Comparison of ENCODE assay signal across 25 mouse cellular contexts in the genomic region with DNA sequence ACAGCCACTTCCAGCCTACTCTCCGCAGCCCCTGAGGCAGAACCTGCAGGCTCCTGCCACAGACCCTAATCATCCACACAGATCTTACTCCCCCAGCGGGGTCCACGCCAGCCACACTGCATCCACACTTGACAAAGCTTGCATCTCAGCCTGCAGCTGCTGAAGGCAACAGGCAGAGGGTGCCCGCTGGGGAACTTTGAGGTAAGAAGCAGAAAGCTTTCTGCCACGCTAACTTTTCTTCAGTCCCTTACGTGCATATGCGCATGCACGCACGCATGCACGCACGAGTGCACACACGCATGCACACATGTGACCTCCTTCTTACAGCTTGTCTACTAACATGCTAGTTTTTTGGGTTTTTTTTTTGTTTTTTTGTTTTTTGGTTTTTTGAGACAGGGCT. TPM values are rescaled to one million over a fixed set of nuclear protein-coding genes. Genes with fewer than 3 reads are reported as not detected.
"Had no signal": no experiment of that assay in that cellular context is flagged by ENCODE, and none has a peak within 500 bp of the region (broad histone marks: within the 10 kb centered on the region; RNA-seq: fewer than 3 reads in every experiment).

No protein-coding gene starts in this region.

- H3K9ac ChIP-seq: liver, embryonic 13.5 days; neural tube, embryonic 12.5 days; neural tube, embryonic 15.5 days; stomach, embryonic 15.5 days had no signal

- H3K4me3 ChIP-seq: left cerebral cortex, adult 2 months; liver, embryonic 13.5 days; neural tube, embryonic 12.5 days; neural tube, embryonic 15.5 days; stomach, embryonic 15.5 days had no signal

- H3K4me2 ChIP-seq: liver, embryonic 13.5 days; midbrain, embryonic 11.5 days; neural tube, embryonic 12.5 days; neural tube, embryonic 15.5 days; stomach, embryonic 15.5 days had no signal

- H3K27ac ChIP-seq: left cerebral cortex, adult 2 months; liver, embryonic 13.5 days; neural tube, embryonic 12.5 days; neural tube, embryonic 15.5 days; stomach, embryonic 15.5 days had no signal

- H3K4me1 ChIP-seq: neural tube, embryonic 15.5 days; stomach, embryonic 15.5 days had no signal

- DNase-seq: kidney, adult 18-20 months; kidney, postnatal 14 days; layer of hippocampus, postnatal 36 days; liver, embryonic 13.5 days; lung, adult 2 months; lung, postnatal 14 days; lung, postnatal 4 days; midbrain, embryonic 14.5 days; right cerebral cortex, adult 18-20 months; right cerebral cortex, postnatal 14 days; right cerebral cortex, postnatal 4 days; thymus, postnatal 36 days had no signal

- H3K27me3 ChIP-seq: liver, embryonic 13.5 days; neural tube, embryonic 12.5 days; neural tube, embryonic 15.5 days; stomach, embryonic 15.5 days had no signal

- H3K9me3 ChIP-seq: liver, embryonic 13.5 days; neural tube, embryonic 12.5 days; neural tube, embryonic 15.5 days; stomach, embryonic 15.5 days had no signal

RNA-seq across cellular contexts. Expression of a gene that starts 15.1 kb away (rescaled TPM):
- total RNA-seq: layer of hippocampus, adult 8-10 months; layer of hippocampus, postnatal 10 days; layer of hippocampus, postnatal 36 days; left cerebral cortex, adult 2 months; left cerebral cortex, postnatal 10 days; left cerebral cortex, postnatal 36 days; liver, adult 2 months; megakaryocyte progenitor cell, adult 5-6 weeks; megakaryocyte-erythroid progenitor cell, adult 5-6 weeks; midbrain, postnatal 0 days had no signal
- polyA plus RNA-seq: lung, adult 2 months had no signal
